Mouse (Mus musculus): Measurements from ENCODE around the gene Slc28a2. TPM values are rescaled to one million over a fixed set of nuclear protein-coding genes. Genes with fewer than 3 reads are reported as not detected.
"Not testable (repeated sequence)": the region's sequence is repeated elsewhere in the genome, so short reads cannot be mapped to it uniquely, and the experiment has no call there.

Slc28a2 gene
- 1 to 10 TPM; 3.0 to 3.5 TPM for total RNA-seq (2021)
- long read RNA-seq, experiment 1, partial matches to known transcripts, result 0 of 4 reads
- long read RNA-seq, experiment 1, other reads (novel, unspliced or antisense), result 3 of 4 reads
- long read RNA-seq, experiment 2, partial matches to known transcripts, result 0 of 2 reads
- long read RNA-seq, experiment 2, other reads (novel, unspliced or antisense), result 0 of 2 reads

- not testable (repeated sequence) for DNase-seq
Measured at GRCm38 (mm10) chr2:122426200-122426599, at the start of gene Slc28a2. Slc28a2 (plus strand) TSS chr2:122426477.

GRCm38 (mm10) chr2:122377215-122377674 is 49.0 kb upstream of the Slc28a2 start:
- DNase-seq, result peak; percentile 94 to 96

GRCm38 (mm10) chr2:122377751-122378246 is 48.5 kb upstream of the Slc28a2 start:
- DNase-seq, result peak; percentile 70 to 80

- peak; percentile 36 to 43 for DNase-seq
Measured at GRCm38 (mm10) chr2:122378421-122379291, 47.6 kb upstream of the Slc28a2 start.

- DNase-seq, result no peak
Measured at GRCm38 (mm10) chr2:122379292-122379650, 47.0 kb upstream of the Slc28a2 start.

GRCm38 (mm10) chr2:122380768-122381311 is 45.4 kb upstream of the Slc28a2 start:
- peak; percentile 56 to 62 for DNase-seq

- no peak for DNase-seq
Measured at GRCm38 (mm10) chr2:122381329-122382103, 44.8 kb upstream of the Slc28a2 start.

GRCm38 (mm10) chr2:122382121-122382520 is 44.2 kb upstream of the Slc28a2 start:
- DNase-seq, result no peak

GRCm38 (mm10) chr2:122385095-122385494 is 41.2 kb upstream of the Slc28a2 start:
- no peak for DNase-seq

GRCm38 (mm10) chr2:122387135-122387534 is 39.1 kb upstream of the Slc28a2 start:
- DNase-seq, result not testable (repeated sequence)

- DNase-seq, result no peak
Measured at GRCm38 (mm10) chr2:122396150-122396549, 30.1 kb upstream of the Slc28a2 start.

GRCm38 (mm10) chr2:122407607-122408006 is 18.7 kb upstream of the Slc28a2 start:
- DNase-seq, result no peak

- no peak for DNase-seq
Measured at GRCm38 (mm10) chr2:122408928-122409327, 17.3 kb upstream of the Slc28a2 start.

- not testable (repeated sequence) for DNase-seq
Measured at GRCm38 (mm10) chr2:122426645-122427044, 368 bp downstream of the Slc28a2 start.

GRCm38 (mm10) chr2:122438706-122439482 is 12.6 kb downstream of the Slc28a2 start:
- not testable (repeated sequence) for DNase-seq

GRCm38 (mm10) chr2:122440521-122440920 is 14.2 kb downstream of the Slc28a2 start:
- DNase-seq, result peak in 1 of 2 experiments; percentile 4

GRCm38 (mm10) chr2:122441000-122441933 is 15.0 kb downstream of the Slc28a2 start:
- no peak for DNase-seq

- no peak for DNase-seq
Measured at GRCm38 (mm10) chr2:122450351-122450750, 24.1 kb downstream of the Slc28a2 start.

GRCm38 (mm10) chr2:122452426-122452825 is 26.1 kb downstream of the Slc28a2 start:
- no peak for DNase-seq

GRCm38 (mm10) chr2:122466901-122467300 is 40.6 kb downstream of the Slc28a2 start:
- no peak for DNase-seq
